Mouse (Mus musculus): ENCODE data around the gene Nol3. TPM values are rescaled to one million over a fixed set of nuclear protein-coding genes. Genes with fewer than 3 reads are reported as not detected.

The Nol3 gene
- total and polyA plus RNA-seq, 3 experiments = 0.63 to 0.89 TPM; not detected in 1

- DNase-seq (ENCODE audit: low read depth, low spot score) = no peak
- Histone ChIP-seq H3K4me1 (ENCODE audit: control insufficient read depth in 1 of 2, insufficient read depth in 2 of 2, low read length in 2 of 2) (peaks cover 17 to 33% of the 10 kb centered on the region in 2 experiments), H3K27ac (ENCODE audit: control insufficient read depth, low read depth, low read length) (no peak overlapping the region), H3K27me3 (ENCODE audit: control insufficient read depth in 1 of 2, insufficient read depth in 2 of 2, low read length in 2 of 2) (no peaks in the 10 kb centered on the region), H3K9ac (ENCODE audit: control insufficient read depth, low read depth, low read length, poor library complexity, severe bottlenecking) (no peak overlapping the region), H3K79me2 (ENCODE audit: control insufficient read depth, insufficient read depth, low read length, poor library complexity) (no peaks in the 10 kb centered on the region), H3K36me3 (ENCODE audit: control insufficient read depth in 1 of 2, insufficient read depth in 2 of 2, low read length in 2 of 2) (peaks cover 0 to 27% of the 10 kb centered on the region in 2 experiments; a peak in 2 of 4 replicates), H3K9me3 (replicated peaks; ENCODE audit: insufficient read depth, low read length) (no peaks in the 10 kb centered on the region), H3K4me3 (ENCODE audit: control insufficient read depth in 1 of 2, insufficient read depth in 1 of 2, low read depth in 2 of 2, low read length in 2 of 2) (no peak overlapping the region)
- TF ChIP-seq RAD21 (IDR thresholded peaks at IDR 0.05; ENCODE audit: low read depth, low read length) = no peak
- no peak for TF ChIP-seq SMC3 (IDR thresholded peaks at IDR 0.05; ENCODE audit: low read depth, low read length)
- no peak for TF ChIP-seq NRF1 (IDR thresholded peaks at IDR 0.05; ENCODE audit: insufficient read depth, low read depth, low read length, poor library complexity, severe bottlenecking)
- no peak for TF ChIP-seq BHLHE40 (IDR thresholded peaks at IDR 0.05; ENCODE audit: borderline replicate concordance, low read depth, low read length)
- TF ChIP-seq ETS1 (IDR thresholded peaks at IDR 0.05; ENCODE audit: low read depth, low read length) = no peak
- no peak for TF ChIP-seq ELF1 (IDR thresholded peaks at IDR 0.05; ENCODE audit: low read depth, low read length)
- no peak for TF ChIP-seq MXI1 (IDR thresholded peaks at IDR 0.05; ENCODE audit: low read depth, low read length)
- no peak for TF ChIP-seq POLR2AphosphoS2 (IDR thresholded peaks at IDR 0.05; ENCODE audit: low read length)
- no peak for TF ChIP-seq POLR2A (IDR thresholded peaks at IDR 0.05; ENCODE audit: control insufficient read depth in 1 of 2, insufficient read depth in 1 of 2, low read depth in 1 of 2, low read length in 2 of 2, poor library complexity in 1 of 2)
- no peak for TF ChIP-seq SIN3A (IDR thresholded peaks at IDR 0.05; ENCODE audit: low read length)
- TF ChIP-seq USF2 (IDR thresholded peaks at IDR 0.05; ENCODE audit: borderline replicate concordance in 1 of 2, insufficient read depth in 1 of 2, low read depth in 1 of 2, low read length in 2 of 2) = no peak
- no peak for TF ChIP-seq USF1 (IDR thresholded peaks at IDR 0.05; ENCODE audit: low read depth, low read length)
- TF ChIP-seq CHD1 (IDR thresholded peaks at IDR 0.05; ENCODE audit: low read depth, low read length) = no peak
- no peak for TF ChIP-seq MYB (IDR thresholded peaks at IDR 0.05; ENCODE audit: low read depth, low read length)
- no peak for TF ChIP-seq ZC3H11A (IDR thresholded peaks at IDR 0.05; ENCODE audit: low read depth, low read length)
Observed at GRCm38 (mm10) chr8:105308428-105308827, 32.5 kb downstream of the Nol3 start.

- H3K79me2 ChIP-seq (ENCODE audit: control insufficient read depth, insufficient read depth, low read length, poor library complexity) = no peaks in the 10 kb centered on the region
- no peaks in the 10 kb centered on the region for H3K9me3 ChIP-seq (replicated peaks; ENCODE audit: insufficient read depth, low read length)
- DNase-seq (ENCODE audit: low read depth, low spot score) = no peak
- peaks cover 0 to 29% of the 10 kb centered on the region in 2 experiments; a peak in 2 of 4 replicates for H3K36me3 ChIP-seq (ENCODE audit: control insufficient read depth in 1 of 2, insufficient read depth in 2 of 2, low read length in 2 of 2)
- H3K4me1 ChIP-seq (ENCODE audit: control insufficient read depth in 1 of 2, insufficient read depth in 2 of 2, low read length in 2 of 2) = peaks cover 22 to 33% of the 10 kb centered on the region in 2 experiments
- no peak overlapping the region for H3K9ac ChIP-seq (ENCODE audit: control insufficient read depth, low read depth, low read length, poor library complexity, severe bottlenecking)
- TF ChIP-seq MAX (IDR thresholded peaks at IDR 0.05; ENCODE audit: low read length) (no peak), TCF12 (IDR thresholded peaks at IDR 0.05; ENCODE audit: low read depth, low read length) (no peak), USF1 (IDR thresholded peaks at IDR 0.05; ENCODE audit: low read depth, low read length) (no peak), SIN3A (IDR thresholded peaks at IDR 0.05; ENCODE audit: low read length) (no peak), NELFE (IDR thresholded peaks at IDR 0.05; ENCODE audit: low read depth, low read length) (no peak)
- H3K4me3 ChIP-seq (ENCODE audit: control insufficient read depth in 1 of 2, insufficient read depth in 1 of 2, low read depth in 2 of 2, low read length in 2 of 2) = no peak overlapping the region
- no peaks in the 10 kb centered on the region for H3K27me3 ChIP-seq (ENCODE audit: control insufficient read depth in 1 of 2, insufficient read depth in 2 of 2, low read length in 2 of 2)
- no peak overlapping the region for H3K27ac ChIP-seq (ENCODE audit: control insufficient read depth, low read depth, low read length)
Observed at GRCm38 (mm10) chr8:105309142-105309847, 33.4 kb downstream of the Nol3 start.
